Mouse (Mus musculus) limb, embryonic 14.5 days (tissue): ENCODE measurements around the gene Cfl2. TPM values are rescaled to one million over a fixed set of nuclear protein-coding genes. Genes with fewer than 3 reads are reported as not detected.

Experiments
- ATAC-seq: fragments of 200-750 bp; cut with Nextera tagmentation; 2 replicates; pipeline ENCODE4 v1.8.0; 2017; ENCODE audit warnings: low read depth, moderate number of reproducible peaks, moderate TSS enrichment; ENCODE audit not compliant: low FRiP score
- DNase-seq: peaks from one replicate; pipeline ENCODE4 v3.0.0-alpha.2; 2015; ENCODE audit warnings: low spot score
- H3K27ac ChIP-seq: fragments of 300-500 bp; sonication (generic); replicated peaks from 2 replicates; pipeline ENCODE4 v1.5.1; 2014; ENCODE audit warnings: low read depth, mild to moderate bottlenecking, low read length, moderate library complexity, mixed read lengths
- H3K27me3 ChIP-seq: fragments of 300-500 bp; sonication (generic); 2 replicates; pipeline ENCODE4 v1.6.1; 2014; ENCODE audit warnings: low read length, mixed read lengths; ENCODE audit not compliant: control insufficient read depth, insufficient read depth
- H3K36me3 ChIP-seq: fragments of 300-500 bp; sonication (generic); 2 replicates; pipeline ENCODE4 v1.6.1; 2014; ENCODE audit warnings: mild to moderate bottlenecking, low read length, moderate library complexity, mixed read lengths; ENCODE audit not compliant: control insufficient read depth, insufficient read depth
- H3K4me1 ChIP-seq: fragments of 300-500 bp; sonication (generic); 2 replicates; pipeline ENCODE4 v1.6.1; 2014; ENCODE audit warnings: antibody characterized with exemption, low read length, mixed read lengths; ENCODE audit not compliant: control insufficient read depth, insufficient read depth
- H3K4me2 ChIP-seq: fragments of 300-500 bp; sonication (generic); replicated peaks from 2 replicates; pipeline ENCODE4 v1.6.1; 2014; ENCODE audit warnings: low read depth, mild to moderate bottlenecking, low read length, moderate library complexity; ENCODE audit not compliant: severe bottlenecking
- H3K4me3 ChIP-seq: fragments of 300-500 bp; sonication (generic); replicated peaks from 2 replicates; pipeline ENCODE4 v1.5.1; 2014; ENCODE audit warnings: low read length
- H3K9ac ChIP-seq: fragments of 300-500 bp; sonication (generic); 2 replicates; pipeline ENCODE4 v1.6.1; 2014; ENCODE audit warnings: mild to moderate bottlenecking, low read depth, low read length, moderate library complexity; ENCODE audit not compliant: severe bottlenecking
- H3K9me3 ChIP-seq: fragments of 300-500 bp; sonication (generic); 2 replicates; pipeline ENCODE4 v1.6.1; 2016; ENCODE audit warnings: low read length; ENCODE audit not compliant: control insufficient read depth
- POLR2A ChIP-seq: fragments of 200-500 bp; IDR thresholded peaks from 2 replicates; pipeline ENCODE4 v1.8.0; 2012; ENCODE audit warnings: inconsistent platforms, mild to moderate bottlenecking, moderate library complexity, borderline replicate concordance; ENCODE audit not compliant: insufficient read depth, insufficient read length; ENCODE audit errors: extremely low read depth
- WGBS: fragments of 180-500 bp; shearing (Covaris S2); extraction: QIAGEN DNeasy Blood & Tissue Kit; methylation state at CpG from one replicate; pipeline ENCODE4 v1.1.7; 2014; 5-methylcytosine and 5-hydroxymethylcytosine counted together
- polyA plus RNA-seq, 2 experiments: library from polyadenylated mRNA; depleted of rRNA in 1 of 2; stranded (reverse) in 1 of 2; unstranded in 1 of 2; fragments of >200 nt; fragmentation: Nextera tagmentation in 1 of 2; extraction: Ambion mirVana in 1 of 2; gene quantifications; 2 replicates each; pipeline versions ENCODE4 v1.2.1 to v1.2.3; 2012 to 2014

The Cfl2 gene
- polyA plus RNA-seq, 2 experiments, result 70.9 to 228 TPM

GRCm38 (mm10) chr12:54830574-54830973 lies 32.1 kb downstream of the Cfl2 start:
- H3K9me3 ChIP-seq, result no peaks in the 10 kb centered on the region
- peak; percentile 86 for ATAC-seq
- H3K4me3 ChIP-seq, result no peak overlapping the region
- DNase-seq, result peak; percentile 87
- TF ChIP-seq POLR2A, result no peak
- H3K4me1 ChIP-seq, result peaks cover 4% of the 10 kb centered on the region
- no peak overlapping the region for H3K27ac ChIP-seq
- H3K36me3 ChIP-seq, result no peaks in the 10 kb centered on the region
- no peaks in the 10 kb centered on the region for H3K27me3 ChIP-seq
- WGBS, result 22% methylated on average over 6 of the region's 6 CpGs
- H3K9ac ChIP-seq, result no peak overlapping the region
- no peak overlapping the region for H3K4me2 ChIP-seq

- no peak overlapping the region for H3K4me2 ChIP-seq
- H3K27ac ChIP-seq, result no peak overlapping the region
- H3K9ac ChIP-seq, result no peak overlapping the region
- H3K27me3 ChIP-seq, result no peaks in the 10 kb centered on the region
- H3K4me3 ChIP-seq, result no peak overlapping the region
- no peaks in the 10 kb centered on the region for H3K36me3 ChIP-seq
- H3K9me3 ChIP-seq, result no peaks in the 10 kb centered on the region
- no peak for ATAC-seq
- no peak for DNase-seq
- peaks cover 2% of the 10 kb centered on the region for H3K4me1 ChIP-seq
- WGBS, result 46% methylated on average over 5 of the region's 5 CpGs
- no peak for TF ChIP-seq POLR2A
Measured at GRCm38 (mm10) chr12:54829876-54830275, 32.8 kb downstream of the Cfl2 start.

- H3K4me3 ChIP-seq, result no peak overlapping the region
- no peaks in the 10 kb centered on the region for H3K27me3 ChIP-seq
- no peaks in the 10 kb centered on the region for H3K4me1 ChIP-seq
- H3K9ac ChIP-seq, result no peak overlapping the region
- TF ChIP-seq POLR2A, result no peak
- DNase-seq, result no peak
- ATAC-seq, result no peak
- no peaks in the 10 kb centered on the region for H3K9me3 ChIP-seq
- no peak overlapping the region for H3K27ac ChIP-seq
- no peaks in the 10 kb centered on the region for H3K36me3 ChIP-seq
- H3K4me2 ChIP-seq, result no peak overlapping the region
- WGBS, result 81% methylated on average over 1 of the region's 1 CpGs
Measured at GRCm38 (mm10) chr12:54828043-54828442, 34.6 kb downstream of the Cfl2 start.

- Histone ChIP-seq H3K27ac (no peak overlapping the region), H3K9ac (no peak overlapping the region), H3K27me3 (no peaks in the 10 kb centered on the region), H3K36me3 (no peaks in the 10 kb centered on the region), H3K4me1 (no peaks in the 10 kb centered on the region), H3K4me3 (no peak overlapping the region), H3K4me2 (no peak overlapping the region), H3K9me3 (no peaks in the 10 kb centered on the region)
- TF ChIP-seq POLR2A, result no peak
- DNase-seq (no peak), ATAC-seq (no peak)
- 94% methylated on average over 3 of the region's 3 CpGs for WGBS
Measured at GRCm38 (mm10) chr12:54825202-54825601, 37.5 kb downstream of the Cfl2 start.

GRCm38 (mm10) chr12:54822836-54823426 lies 39.7 kb downstream of the Cfl2 start:
- Histone ChIP-seq H3K27ac (no peak overlapping the region), H3K36me3 (no peaks in the 10 kb centered on the region), H3K27me3 (no peaks in the 10 kb centered on the region), H3K4me3 (no peak overlapping the region), H3K9ac (no peak overlapping the region), H3K4me2 (no peak overlapping the region), H3K9me3 (no peaks in the 10 kb centered on the region), H3K4me1 (no peaks in the 10 kb centered on the region)
- DNase-seq, result peak; percentile 66
- ATAC-seq, result no peak
- TF ChIP-seq POLR2A, result no peak
- 66% methylated on average over 4 of the region's 4 CpGs for WGBS
